Mouse (Mus musculus) ES-E14 (cell line): ENCODE data around the gene Cadm1.

ENCODE experiments used
- CHD2 ChIP-seq: IDR thresholded peaks from 2 replicates; pipeline ENCODE4 v1.6.1; 2014; ENCODE audit warnings: mild to moderate bottlenecking, low read depth, low read length, inconsistent platforms
- HCFC1 ChIP-seq: IDR thresholded peaks from 2 replicates; pipeline ENCODE4 v1.6.1; 2012; ENCODE audit warnings: low read length, inconsistent platforms, borderline replicate concordance; ENCODE audit not compliant: insufficient read depth
- MAFK ChIP-seq: IDR thresholded peaks from 2 replicates; pipeline ENCODE4 v1.6.1; 2014; ENCODE audit warnings: mild to moderate bottlenecking, low read depth, low read length, inconsistent platforms; ENCODE audit not compliant: insufficient read depth
- ZC3H11A ChIP-seq: IDR thresholded peaks from 2 replicates; pipeline ENCODE4 v1.6.1; 2012; ENCODE audit warnings: low read depth, mild to moderate bottlenecking, inconsistent platforms, low read length, borderline replicate concordance

- TF ChIP-seq CHD2 (no peak), MAFK (no peak), ZC3H11A (no peak), HCFC1 (no peak)
These were observed 219.2 kb downstream of the Cadm1 start for GRCm38 (mm10) chr9:47749160-47749559.
